In genomic region chrX:161967692-161968091, GRCm38 (mm10) we compare ENCODE assay signal across 8 mouse cellular contexts.
DNase-seq lines count a peak whose midpoint lies in the region.

No protein-coding gene starts in this region.

- peak; percentile 12 for DNase-seq in left cerebral cortex, adult 11 months (ENCODE audit: low spot score)
- no peak for DNase-seq in left cerebral cortex, adult 8-10 months (ENCODE audit: low spot score in 2 of 2)
- DNase-seq in ZHBTc4 (ENCODE audit: low read depth, low spot score) = peak; percentile 24
- DNase-seq in embryo, embryonic 10.5 days (ENCODE audit: low spot score) = peak; percentile 38
- peak; percentile 6 for DNase-seq in lung, postnatal 36 days
- DNase-seq in natural killer cell, adult 2 months (ENCODE audit: low spot score in 2 of 2) = no peak
- no peak for DNase-seq in heart, adult 8-10 months (ENCODE audit: low spot score)
- no peak for DNase-seq in adrenal gland, adult 8-10 months

Comparison
In these comparisons a context has a peak if more than half of its experiments do, and no peak if none do; other contexts are left out.
1. DNase-seq: peak in left cerebral cortex, adult 11 months (single experiment), ZHBTc4 (single experiment), embryo, embryonic 10.5 days (single experiment) and lung, postnatal 36 days (single experiment); none in left cerebral cortex, adult 8-10 months (0 of 2), natural killer cell, adult 2 months (0 of 2), heart, adult 8-10 months (single experiment) and adrenal gland, adult 8-10 months (single experiment).